ENCODE assay signal across 22 mouse cellular contexts in the genomic region with DNA sequence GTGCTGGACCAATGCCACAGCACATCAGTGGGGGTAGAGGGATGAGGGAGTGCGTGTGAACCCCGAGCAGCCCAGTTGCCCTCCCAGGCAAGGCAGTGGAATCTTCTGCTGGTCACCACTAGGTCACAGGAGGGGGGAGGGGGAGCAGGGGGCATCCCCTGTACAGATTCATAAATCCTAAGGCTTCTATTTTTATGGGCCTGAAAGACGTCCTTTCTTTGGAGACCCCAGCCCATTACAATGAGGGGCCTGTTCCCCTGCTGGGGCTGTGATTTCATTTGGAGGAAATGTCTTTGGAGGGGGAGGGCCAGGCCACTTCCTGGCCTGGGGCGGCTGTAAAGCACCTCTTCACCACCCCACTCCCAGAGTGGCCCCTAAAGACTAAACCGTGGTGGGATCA. TPM values are rescaled to one million over a fixed set of nuclear protein-coding genes. Genes with fewer than 3 reads are reported as not detected.
DNase-seq lines count a peak whose midpoint lies in the region; ATAC-seq and TF ChIP-seq lines count a peak whose summit lies in the region.
"Had no signal": no experiment of that assay in that cellular context is flagged by ENCODE, and none has a peak within 500 bp of the region (broad histone marks: within the 10 kb centered on the region; RNA-seq: fewer than 3 reads in every experiment).

No protein-coding gene starts in this region.

- no peak for TF ChIP-seq CTCF in midbrain, postnatal 0 days (IDR thresholded peaks at IDR 0.05)

- WGBS in heart, embryonic 10.5 days: 37% methylated on average over 5 of the region's 5 CpGs
- 55% methylated on average over 5 of the region's 5 CpGs for WGBS in midbrain, embryonic 10.5 days
- WGBS in midbrain, postnatal 0 days: 36% methylated on average over 5 of the region's 5 CpGs
- 22% methylated on average over 5 of the region's 5 CpGs for WGBS in embryonic facial prominence, embryonic 12.5 days
- WGBS in limb, embryonic 12.5 days: 19% methylated on average over 5 of the region's 5 CpGs

- intact Hi-C loops in heart, postnatal 36 days (cut with DNase I): no loop called here

- H3K27me3 ChIP-seq in heart, embryonic 10.5 days (ENCODE audit: insufficient read depth, poor library complexity, severe bottlenecking): peaks cover 70% of the 10 kb centered on the region
- peaks cover 44% of the 10 kb centered on the region for H3K27me3 ChIP-seq in midbrain, embryonic 10.5 days (ENCODE audit: low read depth, poor library complexity, severe bottlenecking)
- no peaks in the 10 kb centered on the region for H3K27me3 ChIP-seq in midbrain, postnatal 0 days (ENCODE audit: insufficient read depth, low read length)
- H3K27me3 ChIP-seq in embryonic facial prominence, embryonic 12.5 days: no peaks in the 10 kb centered on the region
- peaks cover 37% of the 10 kb centered on the region for H3K27me3 ChIP-seq in limb, embryonic 12.5 days
- H3K27me3 ChIP-seq: liver, embryonic 15.5 days; lung, embryonic 15.5 days had no signal

- H3K4me3 ChIP-seq in heart, embryonic 10.5 days: no peak overlapping the region
- H3K4me3 ChIP-seq in midbrain, embryonic 10.5 days: no peak overlapping the region
- H3K4me3 ChIP-seq in midbrain, postnatal 0 days (ENCODE audit: low read depth, low read length): no peak overlapping the region
- H3K4me3 ChIP-seq in embryonic facial prominence, embryonic 12.5 days: no peak overlapping the region
- no peak overlapping the region for H3K4me3 ChIP-seq in limb, embryonic 12.5 days (replicated peaks)
- H3K4me3 ChIP-seq: heart, adult 2 months; hindbrain, embryonic 15.5 days; liver, embryonic 15.5 days; lung, embryonic 15.5 days; neural tube, embryonic 12.5 days had no signal

- ATAC-seq in midbrain, postnatal 0 days (ENCODE audit: low FRiP score): no peak
- ATAC-seq in embryonic facial prominence, embryonic 12.5 days (ENCODE audit: insufficient number of reproducible peaks, insufficient read depth, low FRiP score, low TSS enrichment): no peak
- no peak for ATAC-seq in limb, embryonic 12.5 days (ENCODE audit: insufficient number of reproducible peaks, insufficient read depth, low FRiP score, low TSS enrichment, low read depth)
- ATAC-seq: forebrain, postnatal 0 days had no signal

- H3K9ac ChIP-seq in midbrain, postnatal 0 days (replicated peaks; ENCODE audit: low read length, poor library complexity, severe bottlenecking): no peak overlapping the region
- no peak overlapping the region for H3K9ac ChIP-seq in embryonic facial prominence, embryonic 12.5 days
- H3K9ac ChIP-seq in limb, embryonic 12.5 days (replicated peaks): no peak overlapping the region
- H3K9ac ChIP-seq: forebrain, postnatal 0 days; hindbrain, embryonic 15.5 days; liver, embryonic 15.5 days; lung, embryonic 15.5 days had no signal

- H3K9me3 ChIP-seq in heart, embryonic 10.5 days: no peaks in the 10 kb centered on the region
- no peaks in the 10 kb centered on the region for H3K9me3 ChIP-seq in midbrain, embryonic 10.5 days (replicated peaks)
- H3K9me3 ChIP-seq in midbrain, postnatal 0 days (ENCODE audit: low read length): no peaks in the 10 kb centered on the region
- H3K9me3 ChIP-seq in embryonic facial prominence, embryonic 12.5 days: no peaks in the 10 kb centered on the region
- H3K9me3 ChIP-seq in limb, embryonic 12.5 days: no peaks in the 10 kb centered on the region
- H3K9me3 ChIP-seq: hindbrain, embryonic 15.5 days; liver, embryonic 15.5 days; lung, embryonic 15.5 days; neural tube, embryonic 12.5 days had no signal

- H3K27ac ChIP-seq in heart, embryonic 10.5 days: peak overlapping the region; percentile 76
- 0 out of 2 replicates have a peak overlapping the region, but pooled peaks have one; percentile 38 for H3K27ac ChIP-seq in midbrain, embryonic 10.5 days (replicated peaks)
- no peak overlapping the region for H3K27ac ChIP-seq in midbrain, postnatal 0 days (ENCODE audit: low read depth, low read length)
- H3K27ac ChIP-seq in embryonic facial prominence, embryonic 12.5 days: 0 out of 2 replicates have a peak overlapping the region, but pooled peaks have one; percentile 30
- peak overlapping the region; percentile 53 for H3K27ac ChIP-seq in limb, embryonic 12.5 days
- H3K27ac ChIP-seq: heart, adult 2 months; hindbrain, embryonic 15.5 days; liver, embryonic 15.5 days; lung, embryonic 15.5 days; neural tube, embryonic 12.5 days had no signal

- DNase-seq in heart, embryonic 10.5 days (ENCODE audit: low spot score): no peak
- DNase-seq in heart, postnatal 36 days: no peak
- DNase-seq in midbrain, embryonic 10.5 days (ENCODE audit: low spot score): no peak
- no peak for DNase-seq in midbrain, postnatal 0 days (ENCODE audit: low spot score)
- no peak for DNase-seq in gastrocnemius, postnatal 10 days
- DNase-seq: cerebellum, adult 11 months; cerebellum, adult 9-11 months; forebrain, postnatal 0 days; gastrocnemius, postnatal 36 days; heart, adult 2 months; kidney, adult 11 months; kidney, postnatal 4 days; lung, postnatal 4 days; thymus, postnatal 25 days had no signal

- H3K36me3 ChIP-seq in heart, embryonic 10.5 days: no peaks in the 10 kb centered on the region
- no peaks in the 10 kb centered on the region for H3K36me3 ChIP-seq in midbrain, embryonic 10.5 days
- H3K36me3 ChIP-seq in midbrain, postnatal 0 days (ENCODE audit: insufficient read depth, low read length): peaks cover 8% of the 10 kb centered on the region
- H3K36me3 ChIP-seq in embryonic facial prominence, embryonic 12.5 days: no peaks in the 10 kb centered on the region
- no peaks in the 10 kb centered on the region for H3K36me3 ChIP-seq in limb, embryonic 12.5 days
- H3K36me3 ChIP-seq: hindbrain, embryonic 15.5 days; liver, embryonic 15.5 days; lung, embryonic 15.5 days; neural tube, embryonic 12.5 days had no signal

- peaks cover 65% of the 10 kb centered on the region for H3K4me1 ChIP-seq in heart, embryonic 10.5 days
- peaks cover 48% of the 10 kb centered on the region for H3K4me1 ChIP-seq in midbrain, embryonic 10.5 days
- peaks cover 11% of the 10 kb centered on the region; the same call in 1 of the 2 replicates for H3K4me1 ChIP-seq in midbrain, postnatal 0 days (ENCODE audit: insufficient read depth, low read length)
- peaks cover 41% of the 10 kb centered on the region for H3K4me1 ChIP-seq in embryonic facial prominence, embryonic 12.5 days
- H3K4me1 ChIP-seq in limb, embryonic 12.5 days (replicated peaks): peaks cover 58% of the 10 kb centered on the region

- H3K4me2 ChIP-seq in midbrain, postnatal 0 days (ENCODE audit: low read depth, low read length, poor library complexity, severe bottlenecking): no peak overlapping the region
- H3K4me2 ChIP-seq in embryonic facial prominence, embryonic 12.5 days (replicated peaks): no peak overlapping the region
- H3K4me2 ChIP-seq in limb, embryonic 12.5 days: no peak overlapping the region
- H3K4me2 ChIP-seq: hindbrain, embryonic 15.5 days; liver, embryonic 15.5 days; lung, embryonic 15.5 days; neural tube, embryonic 12.5 days had no signal

RNA-seq across cellular contexts. Expression of gene Dagla, which starts 30.6 kb away (rescaled TPM):
- polyA plus RNA-seq in heart, embryonic 10.5 days (2016; fragmentation: Nextera tagmentation; extraction: Ambion mirVana): 1.2 TPM in 2 replicates
- total RNA-seq in heart, postnatal 36 days (2021): 1 to 10 TPM; 2.7 TPM
- polyA plus RNA-seq in midbrain, embryonic 10.5 days (2016; fragmentation: Nextera tagmentation; extraction: Ambion mirVana): 1.8 and 2.7 TPM in 2 replicates
- 29.9 and 40.8 TPM in 2 replicates for total RNA-seq in midbrain, postnatal 0 days (2014; rRNA removed)
- polyA plus RNA-seq in midbrain, postnatal 0 days (2015; fragmentation: Nextera tagmentation; extraction: Ambion mirVana): 12.8 and 13.7 TPM in 2 replicates
- polyA plus RNA-seq in embryonic facial prominence, embryonic 12.5 days (2016; fragmentation: Nextera tagmentation; extraction: Ambion mirVana): 3.0 and 3.1 TPM in 2 replicates
- polyA plus RNA-seq in limb, embryonic 12.5 days (2016; fragmentation: Nextera tagmentation; extraction: Ambion mirVana): 1.8 and 2.4 TPM in 2 replicates
- 1 to 10 TPM; 8.9 to 9.3 TPM for total RNA-seq in gastrocnemius, postnatal 10 days (2021)
- total RNA-seq: megakaryocyte-erythroid progenitor cell, adult 5-6 weeks; monocyte, adult 5-6 weeks had no signal

RNA-seq across cellular contexts. Expression of gene Myrf, which starts 33.5 kb away (rescaled TPM):
- polyA plus RNA-seq in heart, embryonic 10.5 days (2016; fragmentation: Nextera tagmentation; extraction: Ambion mirVana): 17.4 and 30.6 TPM in 2 replicates
- total RNA-seq in heart, postnatal 36 days (2021): 1 to 10 TPM; 5.9 to 7.3 TPM
- polyA plus RNA-seq in midbrain, embryonic 10.5 days (2016; fragmentation: Nextera tagmentation; extraction: Ambion mirVana): 2.1 and 2.2 TPM in 2 replicates
- 1.7 and 2.2 TPM in 2 replicates for total RNA-seq in midbrain, postnatal 0 days (2014; rRNA removed)
- 0.91 and 0.94 TPM in 2 replicates for polyA plus RNA-seq in midbrain, postnatal 0 days (2015; fragmentation: Nextera tagmentation; extraction: Ambion mirVana)
- polyA plus RNA-seq in embryonic facial prominence, embryonic 12.5 days (2016; fragmentation: Nextera tagmentation; extraction: Ambion mirVana): 1.9 and 2.5 TPM in 2 replicates
- 2.6 and 2.7 TPM in 2 replicates for polyA plus RNA-seq in limb, embryonic 12.5 days (2016; fragmentation: Nextera tagmentation; extraction: Ambion mirVana)
- total RNA-seq in gastrocnemius, postnatal 10 days (2021): under 1 TPM; 0.09 to 0.14 TPM
- total RNA-seq: megakaryocyte-erythroid progenitor cell, adult 5-6 weeks; monocyte, adult 5-6 weeks had no signal
